ENCODE assay signal across 18 mouse cellular contexts in the genomic region with DNA sequence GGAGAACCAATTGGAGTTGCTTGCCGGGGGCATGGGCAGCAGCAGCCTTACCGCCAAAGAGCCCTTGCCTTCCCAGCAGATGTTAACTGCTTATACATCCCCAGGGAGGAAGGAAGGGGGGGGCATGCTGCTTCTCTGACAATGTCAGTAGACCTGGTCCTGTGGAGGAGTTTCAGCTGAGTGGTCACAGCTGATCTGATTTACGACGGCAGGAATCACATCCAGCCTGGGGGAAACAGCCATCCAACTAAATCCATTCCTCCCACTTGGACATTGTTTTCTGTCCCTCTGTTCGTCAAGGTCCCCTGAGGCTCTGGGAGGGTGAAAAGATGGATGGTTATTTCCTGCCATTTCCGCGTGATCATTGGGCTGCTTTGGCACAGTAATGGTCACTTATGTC. TPM values are rescaled to one million over a fixed set of nuclear protein-coding genes. Genes with fewer than 3 reads are reported as not detected.
A peak's percentile ranks its signal among the peaks of the same experiment; 100 is the strongest.
DNase-seq lines count a peak whose midpoint lies in the region; ATAC-seq lines count a peak whose summit lies in the region.
"Had no signal": no experiment of that assay in that cellular context is flagged by ENCODE, and none has a peak within 500 bp of the region (broad histone marks: within the 10 kb centered on the region; RNA-seq: fewer than 3 reads in every experiment).

No protein-coding gene starts in this region.

- H3K9me3 ChIP-seq in kidney, embryonic 15.5 days (replicated peaks): no peaks in the 10 kb centered on the region
- H3K9me3 ChIP-seq in neural tube, embryonic 12.5 days: no peaks in the 10 kb centered on the region
- H3K9me3 ChIP-seq: embryonic facial prominence, embryonic 13.5 days; forebrain, embryonic 12.5 days; heart, embryonic 13.5 days had no signal

- H3K27me3 ChIP-seq in kidney, embryonic 15.5 days: no peaks in the 10 kb centered on the region
- no peaks in the 10 kb centered on the region for H3K27me3 ChIP-seq in neural tube, embryonic 12.5 days (replicated peaks)
- H3K27me3 ChIP-seq: embryonic facial prominence, embryonic 13.5 days; forebrain, embryonic 12.5 days; heart, embryonic 13.5 days had no signal

- H3K9ac ChIP-seq in kidney, embryonic 15.5 days: no peak overlapping the region
- no peak overlapping the region for H3K9ac ChIP-seq in neural tube, embryonic 12.5 days
- H3K9ac ChIP-seq: embryonic facial prominence, embryonic 13.5 days; forebrain, embryonic 12.5 days; heart, embryonic 13.5 days had no signal

- no peak for DNase-seq in kidney, postnatal 36 days
- DNase-seq in neural tube, embryonic 10.5 days (ENCODE audit: extremely low spot score, low spot score): no peak
- peak; percentile 55 for DNase-seq in mesoderm, embryonic 11.5 days (ENCODE audit: low read depth, low spot score)
- DNase-seq in urinary bladder, postnatal 10 days (ENCODE audit: low spot score): no peak
- DNase-seq: adrenal gland, adult 2 months; adrenal gland, postnatal 25 days; cerebellum, adult 18-20 months; cerebellum, adult 9-11 months; cerebellum, postnatal 36 days; gastrocnemius, postnatal 14 days; heart, postnatal 36 days had no signal

- no peaks in the 10 kb centered on the region for H3K36me3 ChIP-seq in kidney, embryonic 15.5 days
- no peaks in the 10 kb centered on the region for H3K36me3 ChIP-seq in neural tube, embryonic 12.5 days
- H3K36me3 ChIP-seq: embryonic facial prominence, embryonic 13.5 days; forebrain, embryonic 12.5 days; heart, embryonic 13.5 days had no signal

- WGBS in kidney, embryonic 15.5 days: 21% methylated on average over 7 of the region's 7 CpGs
- 64% methylated on average over 7 of the region's 7 CpGs for WGBS in neural tube, embryonic 12.5 days

- ATAC-seq in kidney, embryonic 15.5 days (replicated peaks; ENCODE audit: low FRiP score): peak; percentile 46; the same call in 1 of the 2 replicates
- ATAC-seq in neural tube, embryonic 12.5 days (ENCODE audit: low FRiP score, low read depth): 0 out of 2 replicates have a peak, but pooled peaks have one; percentile 25
- ATAC-seq in frontal cortex, adult (ENCODE audit: low TSS enrichment): no peak
- ATAC-seq: forebrain, embryonic 16.5 days had no signal

- H3K4me2 ChIP-seq in kidney, embryonic 15.5 days: no peak overlapping the region
- no peak overlapping the region for H3K4me2 ChIP-seq in neural tube, embryonic 12.5 days (replicated peaks)
- H3K4me2 ChIP-seq: embryonic facial prominence, embryonic 13.5 days; forebrain, embryonic 12.5 days; heart, embryonic 13.5 days had no signal

- no peak overlapping the region for H3K4me3 ChIP-seq in kidney, embryonic 15.5 days (replicated peaks)
- no peak overlapping the region for H3K4me3 ChIP-seq in neural tube, embryonic 12.5 days
- H3K4me3 ChIP-seq: embryonic facial prominence, embryonic 13.5 days; forebrain, embryonic 12.5 days; heart, embryonic 13.5 days had no signal

- H3K27ac ChIP-seq in kidney, embryonic 15.5 days: no peak overlapping the region
- H3K27ac ChIP-seq in neural tube, embryonic 12.5 days: no peak overlapping the region
- H3K27ac ChIP-seq: embryonic facial prominence, embryonic 13.5 days; forebrain, embryonic 12.5 days; heart, embryonic 13.5 days had no signal

- H3K4me1 ChIP-seq in kidney, embryonic 15.5 days: peaks cover 7% of the 10 kb centered on the region
- H3K4me1 ChIP-seq in neural tube, embryonic 12.5 days: no peaks in the 10 kb centered on the region
- H3K4me1 ChIP-seq: embryonic facial prominence, embryonic 13.5 days; heart, embryonic 13.5 days had no signal

RNA-seq across cellular contexts. Expression of a gene that starts 7.8 kb away (rescaled TPM):
- polyA plus RNA-seq in kidney, embryonic 15.5 days (2015; fragmentation: Nextera tagmentation; extraction: Ambion mirVana): 0.55 and 0.64 TPM in 2 replicates
- polyA plus RNA-seq in neural tube, embryonic 12.5 days (2016; fragmentation: Nextera tagmentation; extraction: Ambion mirVana): 0.11 and 0.55 TPM in 2 replicates

RNA-seq across cellular contexts. Expression of a gene that starts 53.5 kb away (rescaled TPM):
- 7.9 and 9.4 TPM in 2 replicates for polyA plus RNA-seq in kidney, embryonic 15.5 days (2015; fragmentation: Nextera tagmentation; extraction: Ambion mirVana)
- polyA plus RNA-seq in neural tube, embryonic 12.5 days (2016; fragmentation: Nextera tagmentation; extraction: Ambion mirVana): 5.4 and 6.2 TPM in 2 replicates
